Mouse (Mus musculus) spleen, adult 2 months (tissue): Measurements from ENCODE around the gene Cphx3. TPM values are rescaled to one million over a fixed set of nuclear protein-coding genes. Genes with fewer than 3 reads are reported as not detected.
"Not testable (repeated sequence)": the region's sequence is repeated elsewhere in the genome, so short reads cannot be mapped to it uniquely, and the experiment has no call there.

ENCODE experiments used
- DNase-seq, 2 experiments: peaks; one replicate each; pipeline versions ENCODE4 v3.0.0 to v3.0.0-alpha.2; 2012 to 2021; ENCODE audit warnings: low spot score in 2 of 2, low read depth in 1 of 2
- H3K27ac ChIP-seq: fragments of 200-500 bp; 2 replicates; pipeline ENCODE4 v1.5.1; 2012; ENCODE audit warnings: low read length, inconsistent platforms; ENCODE audit not compliant: insufficient read depth
- H3K27me3 ChIP-seq: fragments of 200-500 bp; 2 replicates; pipeline ENCODE4 v1.6.1; 2012; ENCODE audit warnings: mild to moderate bottlenecking, moderate library complexity, low read length, inconsistent platforms; ENCODE audit not compliant: control insufficient read depth, insufficient read depth
- H3K36me3 ChIP-seq: fragments of 200-500 bp; 2 replicates; pipeline ENCODE4 v1.6.1; 2012; ENCODE audit warnings: mild to moderate bottlenecking, low read length, inconsistent platforms; ENCODE audit not compliant: control insufficient read depth, insufficient read depth
- H3K4me1 ChIP-seq: fragments of 200-500 bp; 2 replicates; pipeline ENCODE4 v1.6.1; 2011; ENCODE audit warnings: inconsistent platforms; ENCODE audit not compliant: control insufficient read depth, insufficient read depth, insufficient read length
- H3K4me3 ChIP-seq: fragments of 200-500 bp; 2 replicates; pipeline ENCODE4 v1.5.1; 2011; ENCODE audit warnings: mild to moderate bottlenecking, inconsistent platforms; ENCODE audit not compliant: insufficient read depth, insufficient read length; ENCODE audit errors: extremely low read depth
- WGBS: fragments of 180-500 bp; shearing (Covaris S2); methylation state at CpG from one replicate; pipeline ENCODE4 v1.1.7; 2018; 5-methylcytosine and 5-hydroxymethylcytosine counted together
- polyA plus RNA-seq: library from polyadenylated mRNA; depleted of rRNA; stranded (reverse); fragments of >200 nt; gene quantifications from 2 replicates; pipeline ENCODE4 v1.2.3, GENCODE M21; 2012; rRNA removed

Gene Cphx3
- polyA plus RNA-seq, result not detected in 2 replicates

DNA sequence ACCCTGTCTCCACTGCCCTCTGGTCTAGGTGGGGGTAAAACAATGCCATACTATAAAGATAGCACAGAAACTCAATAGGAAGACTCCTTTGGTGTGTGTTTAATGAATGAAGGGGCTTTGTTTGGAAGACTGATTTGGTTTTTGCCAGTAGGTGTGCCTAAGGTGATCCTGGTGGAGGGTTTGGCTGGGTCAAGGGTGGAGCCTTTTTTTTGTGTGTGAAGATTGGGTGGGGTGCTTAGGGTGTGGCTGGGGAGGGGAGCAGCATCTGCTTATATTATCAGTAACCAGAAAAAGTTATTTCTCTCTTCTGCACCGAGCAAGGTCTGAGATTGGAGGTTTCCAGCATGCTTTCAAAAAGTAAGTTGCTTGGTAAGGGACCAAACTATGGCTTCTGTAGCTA, at the start of gene Cphx3:
Gene Cphx3 (plus strand): TSS at position 301 of the 400 bp plus-strand sequence.
- not testable (repeated sequence) for DNase-seq, H3K27me3 ChIP-seq, H3K4me3 ChIP-seq, H3K36me3 ChIP-seq, H3K4me1 ChIP-seq, H3K27ac ChIP-seq
- WGBS, result no CpG with 5 or more reads among the region's 1 CpGs

GRCm38 (mm10) chr14:26034364-26034763, 47.7 kb upstream of the Cphx3 start:
- H3K4me3 ChIP-seq, H3K36me3 ChIP-seq, H3K27me3 ChIP-seq, H3K27ac ChIP-seq, H3K4me1 ChIP-seq, DNase-seq: not testable (repeated sequence)
- no CpG with 5 or more reads among the region's 3 CpGs for WGBS

- H3K4me1 ChIP-seq, H3K4me3 ChIP-seq: not testable (repeated sequence)
Measured at GRCm38 (mm10) chr14:26035439-26035838, 46.7 kb upstream of the Cphx3 start.

GRCm38 (mm10) chr14:26042611-26043010, 39.5 kb upstream of the Cphx3 start, which contains the start of gene Gm9780:
Gene Gm9780 (minus strand): TSS chr14:26042711.
- H3K27ac ChIP-seq, H3K4me1 ChIP-seq, H3K27me3 ChIP-seq, DNase-seq, H3K36me3 ChIP-seq, H3K4me3 ChIP-seq: not testable (repeated sequence)
- no CpG with 5 or more reads among the region's 26 CpGs for WGBS

More at GRCm38 (mm10) chr14:26035439-26035838, 46.7 kb upstream of the Cphx3 start:
- not testable (repeated sequence) for H3K36me3 ChIP-seq, DNase-seq, H3K27me3 ChIP-seq, H3K27ac ChIP-seq
- no CpG with 5 or more reads among the region's 6 CpGs for WGBS

DNA sequence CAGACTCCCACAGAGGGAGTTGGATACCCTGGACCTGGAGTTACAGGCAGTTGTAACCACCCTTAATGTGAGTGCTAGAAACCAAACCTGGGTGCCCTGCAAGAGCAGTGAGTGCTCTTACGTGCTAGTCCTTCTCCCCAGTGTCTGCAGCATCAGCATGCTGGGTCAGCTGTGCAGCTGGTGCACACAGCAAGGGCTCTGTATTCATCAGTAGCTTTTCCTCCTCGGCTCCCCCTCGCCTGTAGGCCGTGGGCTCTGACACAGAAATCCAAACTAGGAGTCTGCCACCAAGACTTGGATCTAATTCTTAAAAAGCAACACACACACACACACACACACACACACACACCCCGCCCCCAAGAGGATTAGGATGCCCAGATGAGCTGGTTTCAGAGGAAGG, 37.1 kb upstream of the Cphx3 start:
- not testable (repeated sequence) for H3K27me3 ChIP-seq, DNase-seq, H3K4me3 ChIP-seq, H3K27ac ChIP-seq, H3K4me1 ChIP-seq, H3K36me3 ChIP-seq
- WGBS, result no CpG with 5 or more reads among the region's 5 CpGs

GRCm38 (mm10) chr14:26047026-26047425, 35.1 kb upstream of the Cphx3 start:
- not testable (repeated sequence) for H3K36me3 ChIP-seq, H3K4me3 ChIP-seq, H3K4me1 ChIP-seq, H3K27ac ChIP-seq, DNase-seq, H3K27me3 ChIP-seq
- no CpG with 5 or more reads among the region's 8 CpGs for whole genome bisulfite sequencing

GRCm38 (mm10) chr14:26048767-26049166, 33.3 kb upstream of the Cphx3 start:
- not testable (repeated sequence) for DNase-seq, H3K4me3 ChIP-seq, H3K27ac ChIP-seq, H3K4me1 ChIP-seq, H3K36me3 ChIP-seq, H3K27me3 ChIP-seq
- WGBS, result no CpG with 5 or more reads among the region's 9 CpGs

- not testable (repeated sequence) for H3K27ac ChIP-seq, H3K4me3 ChIP-seq, DNase-seq, H3K4me1 ChIP-seq, H3K36me3 ChIP-seq, H3K27me3 ChIP-seq
- WGBS, result no CpG with 5 or more reads among the region's 3 CpGs
Measured at GRCm38 (mm10) chr14:26058184-26058583, 23.9 kb upstream of the Cphx3 start.

DNA sequence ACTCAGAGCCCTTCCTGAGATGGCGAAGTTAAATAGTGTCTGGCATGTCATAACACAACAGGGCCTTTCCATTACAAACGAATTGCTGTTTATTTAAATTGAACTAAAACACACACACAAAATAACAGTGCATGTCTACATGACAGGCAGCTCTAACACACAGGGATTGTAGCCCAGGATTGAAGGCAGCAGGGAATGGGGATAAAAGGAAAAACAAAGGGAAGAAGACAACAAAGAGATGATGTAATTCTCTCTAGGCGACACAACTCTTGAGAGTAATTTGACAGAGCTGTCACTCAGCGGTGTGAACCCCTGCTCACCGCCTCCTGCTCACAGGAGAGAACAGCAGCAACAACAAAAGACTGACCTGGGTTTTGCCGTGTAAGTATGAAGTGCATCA, 22.7 kb upstream of the Cphx3 start:
- not testable (repeated sequence) for H3K27ac ChIP-seq, H3K4me3 ChIP-seq, DNase-seq, H3K27me3 ChIP-seq, H3K4me1 ChIP-seq, H3K36me3 ChIP-seq
- WGBS, result no CpG with 5 or more reads among the region's 6 CpGs

GRCm38 (mm10) chr14:26066574-26067324, 15.3 kb upstream of the Cphx3 start:
- not testable (repeated sequence) for H3K27ac ChIP-seq
- no CpG with 5 or more reads among the region's 44 CpGs for WGBS

GRCm38 (mm10) chr14:26067325-26067633, 14.8 kb upstream of the Cphx3 start, which contains the start of gene Tmem254c:
Gene Tmem254c (minus strand): TSS chr14:26067355.
- no CpG with 5 or more reads among the region's 10 CpGs for WGBS
- DNase-seq, H3K36me3 ChIP-seq, H3K4me1 ChIP-seq, H3K27me3 ChIP-seq, H3K4me3 ChIP-seq, H3K27ac ChIP-seq: not testable (repeated sequence)

More at GRCm38 (mm10) chr14:26066574-26067324, 15.3 kb upstream of the Cphx3 start:
- not testable (repeated sequence) for DNase-seq, H3K4me3 ChIP-seq, H3K27me3 ChIP-seq, H3K4me1 ChIP-seq, H3K36me3 ChIP-seq
